Mouse (Mus musculus) cortical plate, adult 2 months (tissue): ENCODE results near the gene Plpp7. TPM values are rescaled to one million over a fixed set of nuclear protein-coding genes. Genes with fewer than 3 reads are reported as not detected.

Experiments used
- H3K27ac ChIP-seq: fragments of 200-500 bp; 2 replicates; pipeline ENCODE4 v1.5.1; 2012; ENCODE audit warnings: low read length, control low read depth, inconsistent platforms; ENCODE audit not compliant: insufficient read depth
- H3K4me1 ChIP-seq: fragments of 200-500 bp; 2 replicates; pipeline ENCODE4 v1.6.1; 2011; ENCODE audit warnings: low read length; ENCODE audit not compliant: control insufficient read depth, insufficient read depth
- H3K4me3 ChIP-seq: fragments of 200-500 bp; 2 replicates; pipeline ENCODE4 v1.5.1; 2011; ENCODE audit warnings: mild to moderate bottlenecking, low read length, control low read depth; ENCODE audit not compliant: insufficient read depth
- CTCF ChIP-seq: fragments of 200-500 bp; IDR thresholded peaks from 2 replicates; pipeline ENCODE4 v1.5.1; 2011; ENCODE audit warnings: mild to moderate bottlenecking, control low read depth, low read length; ENCODE audit not compliant: insufficient read depth; ENCODE audit errors: extremely low read depth
- POLR2A ChIP-seq: fragments of 200-500 bp; IDR thresholded peaks from 2 replicates; pipeline ENCODE4 v1.6.1; 2011; ENCODE audit warnings: mild to moderate bottlenecking, low read length, control low read depth; ENCODE audit not compliant: insufficient read depth; ENCODE audit errors: extremely low read depth
- polyA plus RNA-seq: library from polyadenylated mRNA; depleted of rRNA; stranded (reverse); fragments of >200 nt; gene quantifications from 2 replicates; pipeline ENCODE4 v1.2.3, GENCODE M21; 2012

Plpp7 gene
- polyA plus RNA-seq, 1 experiment, result 34.5 TPM

- no peak for TF ChIP-seq POLR2A
- no peak for TF ChIP-seq CTCF
- Histone ChIP-seq H3K4me1 (no peaks in the 10 kb centered on the region), H3K27ac (no peak overlapping the region), H3K4me3 (no peak overlapping the region)
These were observed 36.6 kb upstream of the Plpp7 start for GRCm38 (mm10) chr2:32058716-32059115.

GRCm38 (mm10) chr2:32059613-32060012 is 35.7 kb upstream of the Plpp7 start:
- Histone ChIP-seq H3K27ac (no peak overlapping the region), H3K4me1 (no peaks in the 10 kb centered on the region), H3K4me3 (no peak overlapping the region)
- no peak for TF ChIP-seq CTCF
- TF ChIP-seq POLR2A, result no peak

GRCm38 (mm10) chr2:32060228-32060805 is 35.0 kb upstream of the Plpp7 start:
- Histone ChIP-seq H3K4me3 (no peak overlapping the region), H3K27ac (no peak overlapping the region), H3K4me1 (no peaks in the 10 kb centered on the region)
- no peak for TF ChIP-seq POLR2A
- no peak for TF ChIP-seq CTCF

GRCm38 (mm10) chr2:32061189-32061588 is 34.1 kb upstream of the Plpp7 start:
- H3K4me3 ChIP-seq, result no peak overlapping the region
- TF ChIP-seq CTCF, result no peak
- no peak for TF ChIP-seq POLR2A
- H3K4me1 ChIP-seq, result no peaks in the 10 kb centered on the region
- no peak overlapping the region for H3K27ac ChIP-seq

GRCm38 (mm10) chr2:32061722-32062505 is 33.4 kb upstream of the Plpp7 start:
- Histone ChIP-seq H3K4me1 (no peaks in the 10 kb centered on the region), H3K27ac (no peak overlapping the region), H3K4me3 (no peak overlapping the region)
- TF ChIP-seq POLR2A (no peak), CTCF (no peak)

GRCm38 (mm10) chr2:32062626-32063410 is 32.5 kb upstream of the Plpp7 start:
- Histone ChIP-seq H3K4me1 (no peaks in the 10 kb centered on the region), H3K27ac (no peak overlapping the region), H3K4me3 (no peak overlapping the region)
- TF ChIP-seq CTCF, result no peak
- no peak for TF ChIP-seq POLR2A

- no peak overlapping the region for H3K27ac ChIP-seq
- no peaks in the 10 kb centered on the region for H3K4me1 ChIP-seq
- H3K4me3 ChIP-seq, result no peak overlapping the region
- TF ChIP-seq POLR2A, result no peak
- TF ChIP-seq CTCF, result no peak
These were observed 31.7 kb upstream of the Plpp7 start for GRCm38 (mm10) chr2:32063451-32064151.

GRCm38 (mm10) chr2:32064913-32065312 is 30.4 kb upstream of the Plpp7 start:
- TF ChIP-seq POLR2A, result no peak
- no peak for TF ChIP-seq CTCF
- Histone ChIP-seq H3K27ac (no peak overlapping the region), H3K4me3 (no peak overlapping the region), H3K4me1 (no peaks in the 10 kb centered on the region)

- TF ChIP-seq CTCF (no peak), POLR2A (no peak)
- no peak overlapping the region for H3K4me3 ChIP-seq
- no peaks in the 10 kb centered on the region for H3K4me1 ChIP-seq
- H3K27ac ChIP-seq, result no peak overlapping the region
These were observed 29.9 kb upstream of the Plpp7 start for GRCm38 (mm10) chr2:32065371-32065791.
